Mouse (Mus musculus) bone marrow, adult 2 months (tissue): Measurements from ENCODE around the gene Padi6. TPM values are rescaled to one million over a fixed set of nuclear protein-coding genes. Genes with fewer than 3 reads are reported as not detected.

Experiments
- H3K27ac ChIP-seq: fragments of 200-500 bp; 2 replicates; pipeline ENCODE4 v1.5.1; 2012; ENCODE audit warnings: low read depth, mild to moderate bottlenecking, control low read depth, inconsistent platforms, low read length; ENCODE audit not compliant: control insufficient read depth, poor library complexity, insufficient read depth
- H3K4me1 ChIP-seq: fragments of 200-500 bp; 2 replicates; pipeline ENCODE4 v1.6.1; 2011; ENCODE audit warnings: low read length; ENCODE audit not compliant: control insufficient read depth, insufficient read depth
- H3K4me3 ChIP-seq: fragments of 200-500 bp; replicated peaks from 2 replicates; pipeline ENCODE3; 2011; ENCODE audit warnings: mild to moderate bottlenecking, low read depth, low read length, control low read depth; ENCODE audit not compliant: control insufficient read depth
- CTCF ChIP-seq: fragments of 200-500 bp; IDR thresholded peaks from 2 replicates; pipeline ENCODE4 v1.5.1; 2011; ENCODE audit warnings: low read length, control low read depth; ENCODE audit not compliant: control insufficient read depth, insufficient read depth
- POLR2A ChIP-seq: fragments of 200-500 bp; IDR thresholded peaks from 2 replicates; pipeline ENCODE4 v1.6.1; 2011; ENCODE audit warnings: low read depth, mild to moderate bottlenecking, control low read depth, low read length, borderline replicate concordance; ENCODE audit not compliant: control insufficient read depth
- WGBS: fragments of 180-500 bp; shearing (Covaris S2); methylation state at CpG from one replicate; pipeline ENCODE4 v1.1.7; 2018; 5-methylcytosine and 5-hydroxymethylcytosine counted together
- polyA plus RNA-seq: library from polyadenylated mRNA; stranded (reverse); fragments of >200 nt; gene quantifications from 2 replicates; pipeline ENCODE4 v1.2.4, GENCODE M21; 2011; ENCODE audit warnings: low replicate concordance; ENCODE audit not compliant: missing spikeins, insufficient read depth, insufficient read length

Padi6 gene
- polyA plus RNA-seq, 1 experiment = not detected

DNA sequence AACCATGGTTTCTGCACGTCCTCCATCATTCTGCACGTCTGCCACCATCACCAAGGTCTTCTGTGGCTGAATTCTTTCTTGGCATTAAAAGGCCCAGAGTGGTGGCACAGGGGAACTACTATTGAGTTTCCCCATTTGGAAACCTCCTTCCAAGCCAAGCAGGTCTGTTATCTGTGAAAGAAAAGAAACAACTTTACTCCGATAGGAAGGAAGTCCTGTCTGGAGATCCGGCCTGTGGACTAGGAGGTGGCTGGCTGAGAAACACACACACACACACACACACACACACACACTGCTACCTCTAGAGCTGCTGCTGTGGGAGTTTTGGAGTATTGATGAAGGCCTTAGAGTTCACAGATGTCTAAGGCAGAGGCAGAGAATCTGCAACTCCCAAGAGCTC is 48.9 kb downstream of the Padi6 start:
- peaks cover 5% of the 10 kb centered on the region; the same call in 1 of the 2 replicates for H3K4me1 ChIP-seq
- no peak overlapping the region for H3K4me3 ChIP-seq
- TF ChIP-seq CTCF = no peak
- no peak for TF ChIP-seq POLR2A
- 9% methylated on average over 4 of the region's 4 CpGs for WGBS
- no peak overlapping the region for H3K27ac ChIP-seq

DNA sequence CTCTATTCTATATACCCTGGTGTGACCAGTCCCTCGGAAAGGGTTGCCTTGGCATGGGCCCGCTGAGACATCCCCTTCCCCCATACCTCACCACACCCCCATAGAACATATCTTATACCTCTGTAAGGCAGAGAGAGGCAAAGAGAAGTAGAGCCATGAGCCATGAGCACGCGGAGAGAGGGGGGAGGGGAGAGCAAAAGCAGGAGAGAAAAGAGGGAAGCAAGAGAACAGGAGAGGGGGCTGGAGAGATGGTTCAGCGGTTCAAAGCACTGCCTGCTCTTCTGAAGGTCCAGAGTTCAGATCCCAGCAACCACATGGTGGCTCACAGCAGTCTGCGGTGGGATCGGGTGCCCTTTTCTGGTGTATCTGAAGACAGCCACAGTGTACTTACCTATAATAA is 51.0 kb downstream of the Padi6 start:
- H3K27ac ChIP-seq = no peak overlapping the region
- peaks cover 5% of the 10 kb centered on the region; the same call in 1 of the 2 replicates for H3K4me1 ChIP-seq
- H3K4me3 ChIP-seq = no peak overlapping the region
- TF ChIP-seq CTCF (no peak), POLR2A (no peak)
- 57% methylated on average over 7 of the region's 7 CpGs for WGBS

DNA sequence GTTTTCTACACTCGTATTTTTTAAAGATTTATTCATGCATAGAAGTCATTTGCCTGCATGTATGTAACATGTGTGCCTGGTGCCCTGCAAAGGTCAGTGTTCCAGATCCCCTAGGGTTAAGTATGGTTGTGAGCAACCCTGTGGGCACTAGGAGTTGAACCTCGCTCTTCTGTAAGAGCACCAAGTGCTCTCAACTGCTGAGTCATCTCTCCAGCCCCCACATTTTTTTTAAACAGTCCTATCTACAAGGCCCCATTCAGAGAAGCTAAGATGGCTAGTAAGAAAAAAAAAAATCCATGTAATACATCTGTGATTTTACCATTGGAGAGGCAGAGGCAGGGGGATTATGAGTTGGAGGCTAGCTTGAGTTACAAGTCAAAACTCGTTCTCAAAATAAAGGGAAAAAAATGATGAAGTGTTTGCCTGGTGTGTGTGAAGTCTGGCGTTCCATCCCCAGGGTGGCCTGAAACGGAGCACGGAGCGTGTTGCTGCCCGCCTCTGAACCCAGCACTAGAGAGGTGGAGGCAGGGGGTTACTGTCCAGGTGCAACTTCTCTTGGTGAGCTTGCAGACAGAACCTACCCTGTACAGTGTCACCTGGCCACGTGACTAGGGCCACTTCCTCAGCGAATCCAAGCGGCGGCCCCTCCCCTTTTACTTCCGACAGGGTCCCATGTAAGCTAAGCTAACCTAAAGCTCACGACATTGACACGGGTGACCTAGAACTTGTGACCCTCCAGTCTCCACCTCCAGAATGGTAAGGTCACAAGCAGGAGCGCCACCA is 52.4 kb downstream of the Padi6 start:
- WGBS = 46% methylated on average over 16 of the region's 16 CpGs
- H3K4me3 ChIP-seq = no peak overlapping the region
- peaks cover 5% of the 10 kb centered on the region; the same call in 1 of the 2 replicates for H3K4me1 ChIP-seq
- no peak for TF ChIP-seq CTCF
- TF ChIP-seq POLR2A = no peak
- no peak overlapping the region for H3K27ac ChIP-seq

DNA sequence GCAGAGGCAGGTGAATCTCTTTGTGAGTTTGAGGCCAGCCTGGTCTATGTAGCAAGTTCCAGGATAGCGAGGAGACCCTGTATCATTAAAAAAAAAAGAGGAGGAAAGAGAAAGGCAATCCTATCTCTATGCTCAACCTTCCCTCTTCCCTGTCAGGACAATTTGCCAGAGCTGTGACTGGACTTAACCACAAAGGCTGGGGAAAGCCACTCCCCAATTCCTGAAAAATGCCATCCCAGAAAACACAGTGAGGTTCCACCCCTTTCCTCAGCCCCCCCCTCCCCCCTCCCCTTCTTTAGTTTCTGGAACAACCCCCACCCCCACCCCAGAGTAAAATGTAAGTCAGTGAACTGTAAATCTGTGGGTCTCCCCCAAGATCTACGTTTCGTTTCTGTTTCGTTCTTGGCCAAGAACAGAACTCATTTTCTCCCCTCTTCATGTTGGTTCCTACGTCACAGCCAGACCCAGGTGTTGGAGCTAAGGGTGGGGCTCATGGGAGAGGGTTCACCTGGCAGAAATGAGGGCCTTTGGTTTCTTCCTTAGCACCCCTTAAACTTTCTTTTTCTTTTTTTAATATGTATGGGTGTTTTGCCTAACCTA is 53.5 kb downstream of the Padi6 start:
- Histone ChIP-seq H3K4me1 (peaks cover 5% of the 10 kb centered on the region; the same call in 1 of the 2 replicates), H3K4me3 (no peak overlapping the region), H3K27ac (no peak overlapping the region)
- 46% methylated on average over 5 of the region's 5 CpGs for WGBS
- TF ChIP-seq POLR2A (no peak), CTCF (no peak)

DNA sequence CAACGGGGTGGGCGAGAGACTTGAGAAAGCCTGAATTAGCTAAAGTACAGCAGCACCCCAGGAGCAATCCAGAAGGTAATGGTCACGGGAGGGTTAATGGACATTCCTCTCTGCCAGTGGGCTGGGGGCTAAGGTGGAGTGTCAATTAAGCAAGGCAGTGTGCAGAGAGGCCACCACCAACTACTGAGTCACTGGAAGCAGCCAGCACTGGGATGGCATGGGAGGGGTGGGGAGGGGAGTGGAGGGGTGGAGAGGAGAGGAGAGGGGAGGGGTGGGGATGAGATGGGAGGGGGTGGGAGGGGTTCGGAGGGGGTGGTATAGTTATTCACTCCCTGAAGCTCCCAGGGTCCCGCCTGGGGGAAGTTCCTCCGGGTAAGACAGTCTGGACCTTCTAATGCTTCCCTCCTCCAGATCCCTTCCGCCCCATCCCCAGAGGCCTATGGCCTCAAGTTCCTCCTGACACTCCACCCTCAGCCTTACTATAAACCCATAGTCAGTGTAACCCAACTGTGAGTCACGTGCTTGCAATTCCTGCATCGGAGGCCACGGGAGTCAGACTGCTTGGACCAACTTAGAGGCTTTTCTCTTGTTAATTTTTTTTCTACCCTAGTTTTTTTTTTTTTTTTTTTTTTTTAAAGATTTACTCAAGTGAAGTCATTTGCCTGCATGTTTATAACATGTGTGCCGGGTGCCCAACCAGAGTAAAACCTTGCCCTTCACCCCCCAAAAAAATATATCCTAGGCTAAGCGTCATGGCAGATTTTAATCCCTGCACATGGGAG is 54.2 kb downstream of the Padi6 start:
- Histone ChIP-seq H3K27ac (no peak overlapping the region), H3K4me3 (no peak overlapping the region), H3K4me1 (peaks cover 7% of the 10 kb centered on the region; the same call in 1 of the 2 replicates)
- TF ChIP-seq POLR2A (no peak), CTCF (no peak)
- WGBS = 55% methylated on average over 11 of the region's 12 CpGs

DNA sequence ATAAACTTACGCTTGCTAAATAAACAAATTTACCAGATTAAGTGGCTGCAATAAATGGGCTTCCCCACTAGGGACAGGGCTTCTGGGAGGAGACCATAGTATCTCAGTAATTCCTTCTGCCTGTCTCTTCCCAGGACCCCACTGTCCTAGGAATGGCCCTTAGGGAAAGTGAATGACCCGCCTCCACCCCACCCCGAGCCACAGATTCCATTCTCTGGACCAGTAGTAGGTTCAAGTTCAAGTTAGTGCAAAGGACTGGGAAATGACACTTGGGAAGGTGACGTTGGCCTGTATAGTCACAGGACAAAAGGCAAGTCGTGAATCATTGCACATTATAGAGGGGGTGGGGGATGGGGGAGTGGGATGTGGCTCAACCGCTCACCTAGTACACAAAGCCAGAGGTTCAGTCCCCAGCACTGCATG is 57.6 kb downstream of the Padi6 start:
- 37% methylated on average over 6 of the region's 6 CpGs for WGBS
- Histone ChIP-seq H3K27ac (no peak overlapping the region), H3K4me1 (peaks cover 5% of the 10 kb centered on the region; the same call in 1 of the 2 replicates), H3K4me3 (no peak overlapping the region)
- no peak for TF ChIP-seq POLR2A
- no peak for TF ChIP-seq CTCF

DNA sequence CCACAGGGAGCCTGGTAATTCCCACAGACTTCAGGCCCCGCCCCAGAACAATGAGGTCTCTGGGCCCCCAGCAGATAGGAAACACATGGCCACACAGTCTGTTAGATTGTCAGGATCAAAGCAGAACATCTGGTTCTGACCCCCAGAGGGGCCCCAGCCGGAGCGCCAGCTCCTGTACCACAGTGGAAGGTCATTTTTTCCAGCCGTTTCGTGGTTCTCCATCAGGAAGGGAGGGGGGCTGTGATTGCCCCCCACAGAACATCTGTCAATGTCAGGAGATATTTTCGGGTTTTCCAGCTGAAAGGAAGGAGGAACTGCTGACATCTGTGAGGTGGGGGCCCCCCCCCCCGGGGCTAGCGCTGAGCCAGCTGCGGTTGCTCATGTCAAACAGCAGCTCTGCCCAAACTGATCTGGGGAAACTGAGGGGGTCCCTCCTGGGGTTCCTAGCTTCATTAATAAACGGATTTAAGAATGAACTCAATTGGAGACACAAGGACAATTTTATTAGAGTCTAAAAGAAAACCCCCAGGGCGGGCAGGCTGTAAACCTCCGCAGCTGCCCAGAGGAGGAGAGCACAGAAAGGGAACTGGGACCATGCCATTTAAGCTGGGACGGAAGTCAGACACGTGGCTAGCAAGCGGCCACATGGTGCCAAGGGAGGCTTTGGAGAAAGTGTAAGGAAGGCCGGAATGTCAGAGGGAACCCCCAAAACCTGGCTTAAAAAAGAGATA is 58.1 kb downstream of the Padi6 start:
- peaks cover 2% of the 10 kb centered on the region; the same call in 1 of the 2 replicates for H3K4me1 ChIP-seq
- no peak overlapping the region for H3K4me3 ChIP-seq
- TF ChIP-seq CTCF = no peak
- TF ChIP-seq POLR2A = no peak
- WGBS = under 1% methylated on average over 16 of the region's 16 CpGs
- 0 out of 2 replicates have a peak overlapping the region, but pooled peaks have one; percentile 17 for H3K27ac ChIP-seq

DNA sequence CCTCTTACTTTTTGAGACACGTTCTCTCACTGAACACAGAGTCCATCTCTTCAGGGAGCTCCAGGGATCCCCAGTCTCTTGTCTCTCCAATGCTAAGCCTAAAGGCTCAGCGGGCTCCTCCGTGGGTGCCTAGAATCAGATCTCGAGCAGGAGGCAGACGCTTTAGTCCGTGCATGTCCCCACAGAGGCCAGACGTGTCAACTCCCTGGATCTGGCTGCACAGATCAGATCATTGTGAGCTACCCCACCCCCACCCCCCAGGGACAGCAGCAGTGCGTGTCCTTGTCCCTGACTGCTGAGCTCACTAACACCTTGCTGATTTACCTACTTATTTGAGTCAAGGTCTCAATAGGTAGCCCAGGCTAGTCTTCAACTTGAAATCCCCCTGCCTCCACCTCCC is 58.8 kb downstream of the Padi6 start:
- peak overlapping the region; percentile 6 for H3K4me3 ChIP-seq
- no peak for TF ChIP-seq POLR2A
- TF ChIP-seq CTCF = no peak
- peaks cover 2% of the 10 kb centered on the region; the same call in 1 of the 2 replicates for H3K4me1 ChIP-seq
- 38% methylated on average over 8 of the region's 8 CpGs for WGBS
- H3K27ac ChIP-seq = no peak overlapping the region; the same call in 1 of the 2 replicates
